Mouse (Mus musculus) cerebellum, postnatal 10 days (tissue): ENCODE results near the gene Hif1an.
A peak's percentile ranks its signal among the peaks of the same experiment; 100 is the strongest.

Source experiments
- DNase-seq, 2 experiments: peaks; one replicate each; pipeline ENCODE4 v3.0.0; 2021; ENCODE audit warnings: mixed read lengths in 2 of 2

Hif1an gene

DNA sequence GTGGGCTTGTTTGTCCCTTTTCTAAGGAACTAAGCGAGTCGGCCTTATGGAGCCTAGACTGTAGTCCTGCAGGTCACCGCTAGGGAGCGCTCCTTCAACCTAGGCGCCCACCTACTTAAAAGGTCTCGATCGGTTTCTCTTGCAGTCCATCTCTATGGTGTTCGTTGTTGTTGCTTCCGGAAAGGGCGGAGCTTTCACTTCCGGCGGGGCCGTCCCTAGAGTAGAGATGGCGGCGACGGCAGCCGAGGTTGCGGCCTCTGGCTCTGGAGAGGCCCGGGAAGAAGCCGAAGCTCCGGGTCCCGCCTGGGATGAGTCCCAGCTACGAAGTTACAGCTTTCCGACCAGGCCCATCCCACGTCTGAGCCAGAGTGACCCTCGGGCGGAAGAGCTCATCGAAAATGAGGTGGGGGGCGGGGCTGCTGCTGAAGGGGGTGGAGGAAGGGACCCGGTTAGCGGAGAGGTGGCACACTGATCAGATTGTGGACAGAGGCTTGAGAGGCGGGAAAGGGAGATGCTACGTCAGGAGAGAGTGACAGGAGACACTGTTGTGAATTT is at the start of gene Hif1an:
TSS of gene Hif1an (plus strand) at position 199 of the 555 bp plus-strand sequence.
- DNase-seq: peak; percentile 96 to 97

- DNase-seq: no peak
Observed at GRCm38 (mm10) chr19:44513054-44513833, 49.4 kb upstream of the Hif1an start.

GRCm38 (mm10) chr19:44513921-44514482 is 48.6 kb upstream of the Hif1an start:
- DNase-seq: no peak

DNA sequence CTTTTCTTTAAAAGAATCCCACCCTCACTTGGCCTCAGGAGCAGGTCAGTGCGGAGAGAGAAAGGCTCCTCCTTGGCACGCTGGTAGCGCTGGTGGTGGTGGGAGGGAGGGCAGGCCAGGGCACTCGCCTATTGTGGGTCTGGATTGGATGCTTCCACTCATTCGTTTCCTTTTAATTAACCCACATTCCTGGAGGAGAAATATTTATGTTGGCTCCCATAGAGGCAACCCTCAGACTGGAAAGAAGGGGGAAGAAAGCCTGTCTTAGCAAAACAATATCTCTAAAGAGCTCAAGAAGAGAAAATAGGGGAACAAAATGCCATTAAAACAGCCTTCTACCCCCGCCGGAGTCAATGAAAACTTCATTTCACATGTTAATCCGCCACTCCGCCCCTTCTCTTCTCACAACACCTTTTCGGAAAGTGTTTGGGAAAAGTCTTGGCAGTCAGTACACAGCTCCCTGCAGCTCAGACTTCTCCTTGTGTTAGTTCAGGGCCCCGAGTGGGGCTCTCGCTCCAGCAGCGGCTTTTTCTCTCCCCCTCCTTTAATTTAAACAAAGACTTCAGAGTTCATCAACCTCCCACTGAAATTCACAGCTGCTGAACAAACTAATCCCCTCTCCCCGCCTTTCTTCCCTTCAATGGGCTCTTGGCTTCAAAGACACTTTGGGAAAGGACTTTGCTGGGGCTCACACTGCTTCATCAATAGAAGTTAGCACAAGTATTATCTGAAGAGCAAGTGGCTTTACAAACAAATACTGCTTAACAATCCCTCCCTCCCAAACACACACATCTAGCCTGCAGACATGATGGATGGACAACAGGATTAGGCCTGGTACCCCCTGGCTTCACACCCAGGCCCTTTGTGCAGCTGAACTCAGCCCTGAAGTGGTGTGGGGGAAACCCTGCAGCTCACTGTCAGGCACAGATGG is 47.9 kb upstream of the Hif1an start:
- DNase-seq: peak in 1 of 2 experiments; percentile 16

DNA sequence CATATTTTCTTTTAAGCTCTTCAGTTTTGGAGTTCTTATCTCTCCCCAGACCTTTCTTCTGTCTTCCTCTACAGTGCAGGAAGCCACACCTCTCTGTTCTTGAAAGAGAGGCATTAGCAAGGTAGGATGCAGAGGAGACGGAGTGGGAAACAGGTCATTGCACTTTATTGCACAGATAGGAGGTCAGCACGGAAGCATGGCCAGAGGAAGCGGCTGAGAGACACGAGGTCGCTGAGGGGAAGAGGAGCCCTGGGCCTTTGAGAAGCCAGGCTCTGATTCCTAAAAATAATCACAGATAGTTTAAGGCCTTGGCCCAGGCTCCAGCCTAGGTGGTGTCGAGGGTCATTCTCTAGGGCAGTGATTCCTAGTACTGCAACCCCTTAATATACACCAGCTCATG is 46.9 kb upstream of the Hif1an start:
- DNase-seq: no peak

DNA sequence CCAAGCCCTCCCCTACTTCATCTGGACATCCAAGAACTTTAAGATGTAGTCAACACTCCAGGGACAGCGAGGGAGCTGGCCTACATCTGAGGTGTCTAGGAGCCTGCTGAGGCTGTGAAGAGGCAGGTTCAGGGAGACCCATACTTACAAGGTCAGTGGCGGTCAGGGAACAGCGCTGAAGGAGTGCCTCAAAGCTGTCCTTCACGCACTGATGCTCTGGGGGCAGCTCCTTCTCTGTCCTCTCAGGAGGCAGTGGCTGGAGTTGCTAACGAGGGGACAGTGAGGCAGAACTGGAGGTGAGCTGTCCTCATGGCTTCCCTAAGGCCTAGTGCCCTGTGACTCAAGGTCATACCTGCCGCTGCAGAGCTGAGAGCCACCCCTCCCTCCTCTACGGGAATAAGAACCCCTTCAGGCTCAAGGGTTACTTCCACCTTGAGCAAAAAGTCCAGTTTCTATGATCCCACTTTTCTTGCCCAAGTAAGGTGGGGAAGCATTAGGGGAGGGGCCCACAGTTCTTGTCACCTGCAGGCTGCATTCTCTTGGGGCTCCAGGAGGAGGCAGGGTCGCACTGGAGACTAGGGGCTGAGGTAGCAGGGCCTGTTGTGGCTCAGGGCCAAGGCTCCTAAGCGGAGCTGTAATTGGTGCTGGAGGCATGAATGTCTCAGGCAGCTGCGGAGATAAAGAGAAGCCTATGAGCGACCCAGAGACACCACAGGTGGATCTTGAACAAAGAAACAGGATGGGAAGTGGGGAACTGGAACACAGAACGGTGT is 44.5 kb upstream of the Hif1an start:
- peak; percentile 31 for DNase-seq

- peak; percentile 32 to 40 for DNase-seq
Observed at GRCm38 (mm10) chr19:44519152-44519551, 43.5 kb upstream of the Hif1an start.

DNA sequence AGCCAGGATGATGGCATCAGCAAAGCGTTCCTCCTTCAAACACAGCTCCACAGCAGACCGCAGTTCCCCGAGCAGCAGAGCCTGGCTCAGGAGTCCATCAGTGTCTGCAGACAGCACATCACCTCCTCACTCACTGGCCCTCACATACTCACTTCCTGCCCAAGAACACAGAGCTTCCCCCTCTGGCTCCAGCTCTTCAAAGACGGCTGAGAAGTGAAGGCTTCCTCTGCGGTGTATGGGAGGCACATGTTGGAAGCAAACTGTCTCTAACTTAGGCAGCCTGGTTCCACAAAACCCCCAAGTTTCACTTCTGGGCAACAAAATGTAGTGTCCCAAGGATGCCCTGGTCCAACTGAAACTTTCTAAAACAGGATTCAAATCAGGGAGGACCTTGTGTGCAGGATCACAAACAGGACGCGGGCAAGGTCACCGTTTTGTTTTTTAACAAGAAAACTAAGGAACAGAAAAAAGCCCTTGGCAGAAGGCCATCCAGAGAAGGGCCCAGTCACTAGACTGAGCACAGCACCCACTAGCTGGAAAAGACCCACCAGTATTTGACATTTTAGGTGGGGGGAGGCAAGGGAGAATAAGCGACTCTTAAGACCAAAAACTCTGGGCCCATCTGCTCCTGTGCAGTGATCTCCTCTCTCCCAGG is 37.0 kb upstream of the Hif1an start:
- no peak for DNase-seq

- no peak for DNase-seq
Observed at GRCm38 (mm10) chr19:44530018-44530417, 32.6 kb upstream of the Hif1an start.

DNA sequence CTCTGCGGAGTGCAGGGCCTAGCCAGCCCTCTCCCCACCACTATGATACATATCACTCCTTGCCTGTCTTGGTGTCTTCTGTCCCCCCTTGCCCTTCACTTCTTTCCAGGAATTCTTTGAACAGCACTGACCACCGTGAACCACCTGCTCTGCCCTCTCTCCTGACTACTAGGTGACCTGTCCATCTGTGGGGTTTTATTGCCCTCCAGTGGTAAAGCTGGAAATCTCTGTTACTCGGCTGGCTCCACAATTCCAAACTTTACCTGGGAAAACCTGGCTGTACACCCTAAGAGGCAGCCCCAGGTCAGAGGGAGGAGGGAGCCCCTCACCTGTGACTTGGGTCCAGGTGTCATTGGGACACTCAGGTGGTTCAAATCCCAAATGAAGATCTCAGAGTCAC is 27.3 kb upstream of the Hif1an start:
- DNase-seq: peak; percentile 55 to 67

- DNase-seq: no peak
Observed at GRCm38 (mm10) chr19:44537416-44537815, 25.2 kb upstream of the Hif1an start.

DNA sequence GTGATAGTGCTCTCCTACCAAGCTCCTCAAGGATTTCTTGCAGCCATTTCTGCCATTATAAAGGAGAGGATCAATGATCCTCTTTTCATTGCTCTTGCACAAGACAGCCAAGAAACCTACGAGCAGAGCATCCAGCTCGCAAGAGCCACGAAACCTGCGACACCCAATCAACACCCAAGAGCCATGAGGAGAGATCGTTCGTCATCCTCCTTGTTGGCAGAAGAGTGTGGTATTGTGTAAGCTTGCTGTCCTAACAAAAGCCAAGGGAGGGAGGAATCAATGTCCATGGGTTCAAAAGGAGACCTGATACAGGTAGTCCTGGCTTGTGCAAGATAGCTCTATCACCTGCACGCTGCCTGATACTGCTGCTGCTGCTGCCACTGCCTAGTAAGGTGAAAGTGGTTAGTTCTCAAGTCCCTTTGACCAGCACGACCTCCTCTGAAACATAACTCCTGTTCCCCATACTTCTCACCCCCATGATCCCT is 19.9 kb upstream of the Hif1an start:
- no peak for DNase-seq

GRCm38 (mm10) chr19:44544372-44544771 is 18.3 kb upstream of the Hif1an start:
- no peak for DNase-seq

DNA sequence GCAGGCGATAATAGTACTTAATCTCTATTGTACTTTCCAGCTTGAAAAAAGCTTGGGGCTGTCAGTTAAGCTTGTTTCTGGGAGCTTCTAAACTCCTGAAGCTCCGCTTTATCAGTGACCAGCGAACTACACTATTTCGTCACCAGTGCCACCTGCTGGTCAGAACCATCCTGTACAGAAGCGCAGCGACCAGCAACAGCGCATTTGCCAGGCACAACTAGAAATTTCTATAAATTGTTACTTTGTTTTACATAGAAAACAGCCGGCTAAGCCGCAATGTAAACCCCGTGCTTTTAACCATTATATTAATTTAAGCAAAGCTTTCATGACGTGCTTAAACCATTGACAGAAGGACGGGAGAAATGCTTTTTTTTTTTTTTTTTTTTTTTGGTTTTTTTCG is 17.9 kb upstream of the Hif1an start:
- DNase-seq: peak; percentile 86 to 89

- peak; percentile 42 to 43 for DNase-seq
Observed at GRCm38 (mm10) chr19:44545321-44546041, 17.2 kb upstream of the Hif1an start, which contains the start of gene Sec31b. TSS of gene Sec31b (minus strand) at chr19:44545864.

DNA sequence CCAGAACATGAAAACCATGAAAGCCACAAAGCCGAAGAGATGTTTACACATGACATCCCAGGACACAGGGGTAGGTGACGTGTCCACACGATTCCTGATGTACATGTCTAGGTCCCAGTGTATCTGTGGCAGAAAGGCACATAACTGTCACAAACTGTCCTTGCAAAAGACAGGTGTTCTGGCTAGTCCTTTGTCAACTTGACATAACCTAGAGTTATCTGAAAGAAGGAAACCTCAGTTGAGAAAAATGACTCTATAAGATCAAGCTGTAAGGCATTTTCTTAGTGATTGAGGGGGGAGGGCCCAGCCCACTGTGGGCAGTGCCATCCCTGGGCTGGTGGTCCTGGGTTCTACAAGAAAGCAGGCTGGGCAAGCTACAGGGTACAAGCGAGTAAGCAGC is 9.9 kb upstream of the Hif1an start, which contains the start of gene Gm20538:
TSS of gene Gm20538 (minus strand) at position 101 of the 400 bp plus-strand sequence.
- DNase-seq: no peak

GRCm38 (mm10) chr19:44553286-44553685 is 9.4 kb upstream of the Hif1an start:
- no peak for DNase-seq

GRCm38 (mm10) chr19:44554490-44554860 is 8.2 kb upstream of the Hif1an start:
- DNase-seq: no peak

- peak; percentile 98 for DNase-seq
Observed at GRCm38 (mm10) chr19:44554861-44555590, 7.6 kb upstream of the Hif1an start, which contains the start of gene Ndufb8. TSS of gene Ndufb8 (minus strand) at chr19:44555440.

DNA sequence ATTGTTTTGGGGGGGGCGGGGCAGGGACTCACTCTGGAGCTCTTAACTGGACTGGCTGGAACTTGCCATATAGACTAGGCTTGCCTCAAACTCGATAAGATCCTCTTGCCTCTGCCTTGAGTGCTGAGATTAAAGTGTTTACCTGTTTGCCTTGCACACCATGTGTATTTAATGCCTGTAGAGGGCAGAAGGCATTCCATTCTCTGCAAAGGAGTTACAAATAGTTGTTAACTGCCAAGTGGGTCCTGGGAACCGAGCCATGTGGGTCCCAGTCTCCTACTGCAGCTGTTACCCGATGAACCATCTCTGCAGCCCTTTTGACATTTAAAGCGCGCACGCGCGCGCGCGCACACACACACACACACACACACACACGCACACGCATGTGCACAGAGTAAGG is 1.4 kb downstream of the Hif1an start:
- DNase-seq: peak; percentile 19 to 41
